Mouse (Mus musculus) midbrain, postnatal 0 days (tissue): ENCODE data around the gene Gatd1. TPM values are rescaled to one million over a fixed set of nuclear protein-coding genes. Genes with fewer than 3 reads are reported as not detected.
A peak's percentile ranks its signal among the peaks of the same experiment; 100 is the strongest.

Experiments used
- ATAC-seq: fragments of 200-750 bp; cut with Nextera tagmentation; 2 replicates; pipeline ENCODE4 v1.8.0; 2017; ENCODE audit warnings: moderate number of reproducible peaks, mild to moderate bottlenecking, moderate TSS enrichment, moderate library complexity; ENCODE audit not compliant: low FRiP score
- DNase-seq: peaks from one replicate; pipeline ENCODE4 v3.0.0-alpha.2; 2015; ENCODE audit warnings: low spot score
- H3K27ac ChIP-seq: fragments of 300-500 bp; sonication (generic); 2 replicates; pipeline ENCODE4 v1.5.1; 2014; ENCODE audit warnings: low read depth, mild to moderate bottlenecking, low read length, mixed read lengths
- H3K27me3 ChIP-seq: fragments of 300-500 bp; sonication (generic); 2 replicates; pipeline ENCODE4 v1.6.1; 2014; ENCODE audit warnings: low read length, control low read depth, mixed read lengths; ENCODE audit not compliant: insufficient read depth
- H3K36me3 ChIP-seq: fragments of 300-500 bp; sonication (generic); 2 replicates; pipeline ENCODE4 v1.6.1; 2014; ENCODE audit warnings: low read length, control low read depth, mixed read lengths; ENCODE audit not compliant: insufficient read depth
- H3K4me1 ChIP-seq: fragments of 300-500 bp; sonication (generic); 2 replicates; pipeline ENCODE4 v1.6.1; 2014; ENCODE audit warnings: mild to moderate bottlenecking, control low read depth, antibody characterized with exemption, low read length, mixed read lengths; ENCODE audit not compliant: insufficient read depth
- H3K4me2 ChIP-seq: fragments of 300-500 bp; sonication (generic); 2 replicates; pipeline ENCODE4 v1.6.1; 2014; ENCODE audit warnings: low read depth, mild to moderate bottlenecking, low read length, mixed read lengths; ENCODE audit not compliant: poor library complexity, severe bottlenecking
- H3K4me3 ChIP-seq: fragments of 300-500 bp; sonication (generic); 2 replicates; pipeline ENCODE4 v1.5.1; 2014; ENCODE audit warnings: low read depth, mild to moderate bottlenecking, low read length, moderate library complexity
- H3K9ac ChIP-seq: fragments of 300-500 bp; sonication (generic); replicated peaks from 2 replicates; pipeline ENCODE4 v1.6.1; 2014; ENCODE audit warnings: mild to moderate bottlenecking, low read length, moderate library complexity, mixed read lengths; ENCODE audit not compliant: poor library complexity, severe bottlenecking
- H3K9me3 ChIP-seq: fragments of 300-500 bp; sonication (generic); 2 replicates; pipeline ENCODE4 v1.6.1; 2016; ENCODE audit warnings: low read length, control low read depth
- CTCF ChIP-seq: IDR thresholded peaks from 2 replicates; pipeline ENCODE4 v1.5.1; 2016; ENCODE audit warnings: antibody characterized with exemption, mild to moderate bottlenecking
- WGBS: fragments of 180-500 bp; shearing (Covaris S2); extraction: QIAGEN DNeasy Blood & Tissue Kit; methylation state at CpG from one replicate; pipeline ENCODE4 v1.1.7; 2014; 5-methylcytosine and 5-hydroxymethylcytosine counted together
- polyA plus RNA-seq: library from polyadenylated mRNA; unstranded; fragments of >200 nt; fragmentation: Nextera tagmentation; extraction: Ambion mirVana; gene quantifications from 2 replicates; pipeline ENCODE4 v1.2.1, GENCODE M21; 2015
- total RNA-seq: library from RNA; depleted of rRNA; stranded (reverse); fragments of >200 nt; gene quantifications from 2 replicates; pipeline ENCODE4 v1.2.3, GENCODE M21; 2014

Gene Gatd1
- total and polyA plus RNA-seq, 2 experiments from 2014 or later: 48.9 to 72.9 TPM

DNA sequence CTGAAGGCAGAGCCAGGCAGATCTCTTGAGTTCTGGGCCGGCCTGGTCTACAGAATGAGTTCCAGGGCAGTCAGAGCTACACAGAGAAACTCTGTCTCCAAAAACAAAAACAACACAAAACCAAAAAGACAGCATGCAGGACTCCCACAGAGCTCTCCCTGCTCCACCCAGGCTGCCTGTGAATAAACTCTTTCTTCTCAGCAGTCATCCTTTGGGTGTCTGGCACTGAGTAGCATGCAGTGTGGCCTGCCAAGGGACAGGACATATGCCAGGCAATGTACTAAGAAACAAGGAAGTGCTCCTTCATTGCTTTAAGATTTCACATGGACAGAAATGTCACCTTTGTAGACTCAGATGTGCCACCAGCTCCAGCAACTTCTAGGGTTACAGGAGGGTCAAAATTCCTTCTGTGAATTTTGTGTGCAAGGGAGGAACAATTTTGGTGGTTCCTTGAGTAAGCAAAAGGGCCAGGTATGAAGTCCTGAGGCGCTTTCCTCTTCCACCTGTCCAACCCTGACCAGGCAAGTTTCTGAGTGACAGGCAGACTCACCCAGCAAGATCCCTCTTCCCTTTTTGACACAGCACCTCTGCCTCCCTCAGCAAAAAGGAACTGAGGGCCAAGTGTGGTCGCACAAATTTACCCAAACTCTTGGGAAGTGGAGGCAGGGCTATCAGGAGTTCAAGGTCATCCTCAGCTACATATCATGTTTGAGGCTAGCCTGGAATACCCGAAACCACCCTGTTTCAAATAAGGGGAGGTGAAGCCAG lies 32.7 kb downstream of the Gatd1 start:
- Histone ChIP-seq H3K36me3 (no peaks in the 10 kb centered on the region), H3K27me3 (no peaks in the 10 kb centered on the region), H3K4me3 (no peak overlapping the region), H3K9ac (no peak overlapping the region), H3K9me3 (no peaks in the 10 kb centered on the region), H3K27ac (no peak overlapping the region), H3K4me1 (no peaks in the 10 kb centered on the region), H3K4me2 (no peak overlapping the region)
- ATAC-seq: no peak
- 78% methylated on average over 4 of the region's 4 CpGs for WGBS
- DNase-seq: no peak
- no peak for TF ChIP-seq CTCF

DNA sequence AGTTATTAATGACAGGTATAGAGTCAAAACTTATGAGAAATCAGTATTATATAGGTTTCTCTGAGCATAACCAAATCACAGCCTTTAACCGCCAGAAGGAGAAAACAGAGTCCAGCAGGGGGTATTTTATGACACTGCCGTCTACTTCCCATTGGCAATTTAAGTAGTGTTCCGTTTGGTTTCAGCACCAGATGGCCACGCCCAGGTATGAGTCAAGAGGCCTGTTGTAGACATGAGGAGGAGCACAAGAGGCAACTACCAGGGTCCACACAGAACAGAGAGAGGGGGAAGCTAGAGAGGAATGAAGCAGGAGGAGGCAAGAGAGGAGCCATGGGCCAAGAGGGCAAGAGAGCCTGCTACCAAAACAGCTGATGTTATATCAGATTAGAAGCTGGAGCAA lies 34.4 kb downstream of the Gatd1 start:
- no peak overlapping the region for H3K4me3 ChIP-seq
- TF ChIP-seq CTCF: no peak
- H3K27ac ChIP-seq: no peak overlapping the region
- H3K4me1 ChIP-seq: no peaks in the 10 kb centered on the region
- DNase-seq (no peak), ATAC-seq (no peak)
- 69% methylated on average over 4 of the region's 4 CpGs for WGBS
- no peaks in the 10 kb centered on the region for H3K27me3 ChIP-seq
- no peaks in the 10 kb centered on the region for H3K36me3 ChIP-seq
- H3K9ac ChIP-seq: no peak overlapping the region
- H3K9me3 ChIP-seq: no peaks in the 10 kb centered on the region
- no peak overlapping the region for H3K4me2 ChIP-seq

- H3K27ac ChIP-seq: no peak overlapping the region
- H3K4me3 ChIP-seq: no peak overlapping the region
- no peaks in the 10 kb centered on the region for H3K4me1 ChIP-seq
- H3K9me3 ChIP-seq: no peaks in the 10 kb centered on the region
- no peak overlapping the region for H3K9ac ChIP-seq
- no peak for DNase-seq
- H3K36me3 ChIP-seq: no peaks in the 10 kb centered on the region
- no peak overlapping the region for H3K4me2 ChIP-seq
- H3K27me3 ChIP-seq: no peaks in the 10 kb centered on the region
- no peak for TF ChIP-seq CTCF
- no peak for ATAC-seq
Observed at GRCm38 (mm10) chr7:141374399-141374798, 39.5 kb downstream of the Gatd1 start.

DNA sequence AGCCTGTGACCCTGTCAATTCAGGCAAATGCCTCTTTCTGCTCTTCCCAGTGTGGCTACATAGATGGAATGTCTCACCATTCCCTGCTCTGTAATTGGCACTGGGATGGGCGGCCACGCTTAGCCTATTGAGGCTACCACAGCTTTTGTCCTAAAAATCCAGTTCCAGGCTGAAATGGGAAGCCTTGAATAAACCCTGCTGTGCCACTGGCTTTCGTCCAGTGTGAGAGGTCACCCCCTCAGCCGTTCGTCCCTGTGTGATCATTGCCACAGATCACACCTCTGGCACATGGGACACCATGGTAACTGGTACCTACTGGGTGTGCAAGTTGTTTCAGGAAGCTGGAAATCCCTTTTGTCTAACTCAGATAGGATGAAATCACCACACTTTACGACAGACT lies 40.3 kb downstream of the Gatd1 start:
- H3K9ac ChIP-seq: no peak overlapping the region
- no peaks in the 10 kb centered on the region for H3K9me3 ChIP-seq
- H3K4me3 ChIP-seq: no peak overlapping the region
- no peaks in the 10 kb centered on the region for H3K27me3 ChIP-seq
- no peak overlapping the region for H3K4me2 ChIP-seq
- peak; percentile 9 for DNase-seq
- 34% methylated on average over 6 of the region's 6 CpGs for WGBS
- no peak overlapping the region for H3K27ac ChIP-seq
- no peak for TF ChIP-seq CTCF
- no peaks in the 10 kb centered on the region for H3K4me1 ChIP-seq
- H3K36me3 ChIP-seq: no peaks in the 10 kb centered on the region
- ATAC-seq: no peak

DNA sequence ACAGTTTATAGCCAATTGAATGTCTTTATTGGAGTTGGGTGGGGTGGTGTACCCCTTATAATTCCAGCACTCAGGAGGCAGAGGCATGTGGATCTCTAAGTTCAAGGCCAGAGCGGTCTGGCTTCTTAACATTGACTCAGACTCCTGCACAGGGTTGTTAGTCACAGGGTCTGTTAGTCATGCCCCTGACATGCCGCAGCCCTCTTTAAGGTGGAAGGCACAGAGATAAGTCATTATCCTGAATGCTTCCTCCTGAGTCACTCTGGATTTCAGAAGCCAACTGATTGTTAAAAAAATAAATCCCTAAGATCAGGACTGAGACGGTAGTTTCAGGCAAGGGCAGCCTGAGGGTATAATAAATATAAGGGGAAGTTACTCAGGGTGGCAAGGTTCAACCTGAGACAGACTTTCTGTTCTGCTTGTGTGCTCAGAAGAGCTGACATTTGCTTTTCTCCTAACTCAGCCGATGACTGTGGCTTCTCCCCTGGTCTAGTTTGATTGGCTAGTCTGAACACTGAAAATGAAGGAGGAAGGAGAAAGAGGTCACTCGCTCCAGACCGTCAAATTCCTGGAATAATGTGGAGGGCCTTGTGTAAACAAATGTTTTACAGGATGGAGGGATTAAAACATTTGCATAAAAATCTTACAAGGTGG lies 41.9 kb downstream of the Gatd1 start:
- Histone ChIP-seq H3K4me2 (no peak overlapping the region), H3K9ac (no peak overlapping the region), H3K36me3 (no peaks in the 10 kb centered on the region), H3K4me1 (no peaks in the 10 kb centered on the region), H3K27me3 (no peaks in the 10 kb centered on the region), H3K27ac (no peak overlapping the region), H3K4me3 (no peak overlapping the region), H3K9me3 (no peaks in the 10 kb centered on the region)
- WGBS: 76% methylated on average over 6 of the region's 6 CpGs
- DNase-seq: no peak
- TF ChIP-seq CTCF: no peak
- no peak for ATAC-seq

DNA sequence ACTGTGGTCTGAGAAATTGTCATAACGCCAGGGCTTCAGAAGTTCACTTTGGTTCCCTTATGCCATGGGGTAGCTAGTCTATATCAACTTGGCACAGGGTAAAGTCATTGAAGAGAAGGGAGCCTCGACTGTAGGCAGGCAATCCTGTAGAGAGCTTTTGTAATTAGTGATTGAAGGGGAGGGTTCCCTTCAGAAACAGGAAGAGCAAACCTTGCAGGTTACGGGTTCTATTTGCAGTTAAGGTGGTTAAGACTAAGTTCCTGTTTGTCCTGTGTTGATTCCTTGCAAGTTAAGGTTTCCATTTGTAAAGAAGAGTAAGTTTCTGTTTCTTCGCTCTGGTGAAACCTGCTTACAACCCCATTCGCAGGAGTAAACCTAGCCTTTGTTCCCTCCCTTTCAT lies 44.0 kb downstream of the Gatd1 start:
- no peak for DNase-seq
- Histone ChIP-seq H3K4me1 (no peaks in the 10 kb centered on the region), H3K9ac (no peak overlapping the region), H3K4me2 (no peak overlapping the region), H3K27me3 (no peaks in the 10 kb centered on the region), H3K27ac (no peak overlapping the region), H3K36me3 (no peaks in the 10 kb centered on the region), H3K4me3 (no peak overlapping the region), H3K9me3 (no peaks in the 10 kb centered on the region)
- TF ChIP-seq CTCF: no peak
- no peak for ATAC-seq
- 72% methylated on average over 5 of the region's 5 CpGs for WGBS
